Mouse (Mus musculus): ENCODE measurements around the gene Hist1h2an. TPM values are rescaled to one million over a fixed set of nuclear protein-coding genes. Genes with fewer than 3 reads are reported as not detected.
A peak's percentile ranks its signal among the peaks of the same experiment; 100 is the strongest.
"Not testable (repeated sequence)": the region's sequence is repeated elsewhere in the genome, so short reads cannot be mapped to it uniquely, and the experiment has no call there.

Gene Hist1h2an
- total RNA-seq (2022) = 1 to 10 TPM in 1 of 4 experiments, not detected in 3; 3.2 TPM

DNA sequence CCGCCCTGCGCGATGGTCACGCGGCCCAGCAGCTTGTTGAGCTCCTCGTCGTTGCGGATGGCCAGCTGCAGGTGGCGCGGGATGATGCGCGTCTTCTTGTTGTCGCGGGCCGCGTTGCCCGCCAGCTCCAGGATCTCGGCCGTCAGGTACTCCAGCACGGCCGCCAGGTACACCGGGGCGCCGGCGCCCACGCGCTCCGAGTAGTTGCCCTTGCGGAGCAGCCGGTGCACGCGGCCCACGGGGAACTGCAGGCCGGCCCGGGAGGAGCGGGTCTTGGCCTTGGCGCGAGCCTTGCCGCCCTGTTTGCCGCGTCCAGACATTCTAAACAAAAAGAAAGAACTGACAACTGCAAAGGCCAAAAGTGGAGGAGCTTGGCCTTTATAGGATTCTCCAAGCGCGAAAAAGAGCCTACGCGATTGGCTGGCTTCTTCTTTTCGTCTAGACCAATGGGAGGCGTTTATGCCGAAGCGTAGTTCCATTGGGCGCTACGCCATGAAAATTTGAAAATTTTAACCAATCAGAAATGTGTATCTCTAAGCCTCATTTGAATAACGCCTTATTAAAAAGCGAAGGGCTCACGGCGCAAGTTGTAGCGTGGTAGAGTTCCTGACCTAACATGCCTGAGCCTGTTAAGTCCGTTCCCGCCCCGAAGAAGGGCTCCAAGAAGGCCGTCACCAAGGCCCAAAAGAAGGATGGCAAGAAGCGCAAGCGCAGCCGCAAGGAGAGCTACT lies at the start of gene Hist1h2an, which contains the start of gene Hist1h2bp:
TSS of gene Hist1h2an (minus strand) at position 320 of the 731 bp plus-strand sequence.
TSS of gene Hist1h2bp (plus strand) at position 563 of the 731 bp plus-strand sequence.
- peak; percentile 88 to 93 for DNase-seq (ENCODE audit: low spot score in 2 of 2)

DNA sequence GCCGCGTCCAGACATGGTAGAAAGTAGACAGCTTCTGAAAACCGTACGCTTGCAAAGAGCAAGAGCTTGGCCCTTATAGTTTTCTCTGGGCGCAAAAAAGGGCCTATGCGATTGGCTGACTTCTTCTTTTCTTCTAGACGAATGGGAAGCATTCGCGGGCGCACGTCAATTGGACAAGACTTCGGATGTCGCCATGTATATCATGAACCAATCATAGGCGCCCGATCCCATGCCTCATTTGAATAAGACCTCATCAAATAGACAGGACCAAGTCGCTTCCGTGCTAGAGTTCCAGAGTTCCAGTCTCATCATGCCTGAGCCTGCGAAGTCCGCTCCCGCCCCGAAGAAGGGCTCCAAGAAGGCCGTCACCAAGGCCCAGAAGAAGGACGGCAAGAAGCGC lies 46.4 kb upstream of the Hist1h2an start, which contains the start of the genes Hist1h2ap and Hist1h2br:
TSS of gene Hist1h2ap (minus strand) at position 47 of the 400 bp plus-strand sequence.
TSS of gene Hist1h2br (plus strand) at position 283 of the 400 bp plus-strand sequence.
- DNase-seq (ENCODE audit: low spot score in 2 of 2) = not testable (repeated sequence)

- peak; percentile 27 to 38 for DNase-seq (ENCODE audit: low spot score in 2 of 2)
These were observed 44.7 kb upstream of the Hist1h2an start, which contains the start of gene Hist1h4n for GRCm38 (mm10) chr13:21831418-21832394. Hist1h4n (minus strand) TSS chr13:21832196.

DNA sequence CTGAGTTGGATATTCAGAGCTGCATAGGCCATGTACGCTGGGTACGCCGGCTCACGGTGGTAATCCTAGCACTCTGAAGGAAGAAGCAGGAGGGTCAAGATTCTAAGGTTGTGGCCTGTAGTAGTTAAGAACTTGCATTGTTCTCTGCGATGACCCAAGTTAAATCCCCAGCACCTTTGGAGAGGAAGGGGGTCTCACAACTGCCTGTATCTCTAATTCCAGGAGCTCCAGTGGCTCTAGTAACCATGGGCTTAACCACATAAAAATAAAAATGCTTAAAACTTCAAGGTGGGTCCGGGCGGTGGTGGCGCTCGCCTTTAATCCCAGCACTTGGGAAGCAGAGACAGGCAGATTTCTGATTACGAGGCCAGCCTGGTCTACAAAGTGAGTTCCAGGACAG lies 43.3 kb upstream of the Hist1h2an start:
- DNase-seq (ENCODE audit: low spot score in 2 of 2) = no peak

DNA sequence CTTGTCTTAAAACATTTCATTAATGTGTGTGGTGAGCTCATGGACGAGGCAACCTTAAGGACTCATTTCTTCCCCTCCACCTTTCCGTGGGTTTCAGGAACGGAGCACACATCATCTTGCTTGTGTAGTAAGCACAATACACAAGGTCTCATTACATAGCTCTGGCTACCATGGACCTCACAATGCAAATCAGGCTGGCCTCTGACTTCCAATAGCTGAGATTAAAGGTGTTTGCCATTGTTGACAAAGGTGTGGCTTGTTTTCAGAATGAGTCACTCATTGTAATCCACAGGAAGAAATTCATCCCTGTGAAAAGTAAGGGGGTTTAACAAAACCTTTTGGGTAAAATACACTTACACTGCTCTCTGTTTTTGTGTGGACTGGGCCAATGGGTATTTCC lies 41.5 kb upstream of the Hist1h2an start:
- DNase-seq (ENCODE audit: low spot score in 2 of 2) = no peak

DNA sequence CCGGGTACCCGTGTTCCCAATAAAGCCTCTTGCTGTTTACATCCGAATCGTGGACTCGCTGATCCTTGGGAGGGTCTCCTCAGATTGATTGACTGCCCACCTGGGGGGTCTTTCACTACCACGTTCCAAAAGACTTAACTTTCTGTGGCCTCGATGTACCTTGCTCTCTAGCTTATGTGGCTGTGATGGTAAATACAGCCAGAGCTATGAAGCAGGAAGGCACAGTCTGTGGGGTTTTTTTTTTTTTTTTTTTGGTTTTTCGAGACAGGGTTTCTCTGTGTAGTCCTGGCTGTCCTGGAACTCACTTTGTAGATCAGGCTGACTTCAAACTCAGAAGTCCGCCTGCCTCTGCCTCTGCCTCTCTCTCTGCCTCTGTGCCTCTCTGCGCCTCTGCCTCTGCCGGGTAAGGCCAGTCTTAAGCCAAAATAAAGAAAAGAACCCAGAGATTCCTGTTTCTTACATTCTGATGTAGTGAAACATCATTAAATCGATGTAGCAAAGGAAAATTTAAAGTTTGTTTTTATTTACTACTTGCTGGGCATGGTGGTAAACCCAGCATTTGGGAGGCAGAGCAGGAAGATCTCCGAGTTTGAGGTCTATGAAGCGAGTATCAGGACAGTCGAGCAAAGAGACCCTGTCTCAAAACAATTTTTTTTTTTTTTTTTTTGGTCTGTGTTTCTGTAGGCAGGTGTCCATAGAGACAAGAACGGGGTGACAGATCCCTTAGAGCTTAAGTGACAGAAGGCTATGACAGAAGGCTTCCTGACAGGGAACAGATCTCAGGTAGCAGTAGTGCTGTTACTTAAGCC lies 33.3 kb upstream of the Hist1h2an start:
- not testable (repeated sequence) for DNase-seq (ENCODE audit: low spot score in 2 of 2)

- DNase-seq (ENCODE audit: low spot score in 2 of 2) = not testable (repeated sequence)
These were observed 25.1 kb upstream of the Hist1h2an start for GRCm38 (mm10) chr13:21812092-21812491.

DNA sequence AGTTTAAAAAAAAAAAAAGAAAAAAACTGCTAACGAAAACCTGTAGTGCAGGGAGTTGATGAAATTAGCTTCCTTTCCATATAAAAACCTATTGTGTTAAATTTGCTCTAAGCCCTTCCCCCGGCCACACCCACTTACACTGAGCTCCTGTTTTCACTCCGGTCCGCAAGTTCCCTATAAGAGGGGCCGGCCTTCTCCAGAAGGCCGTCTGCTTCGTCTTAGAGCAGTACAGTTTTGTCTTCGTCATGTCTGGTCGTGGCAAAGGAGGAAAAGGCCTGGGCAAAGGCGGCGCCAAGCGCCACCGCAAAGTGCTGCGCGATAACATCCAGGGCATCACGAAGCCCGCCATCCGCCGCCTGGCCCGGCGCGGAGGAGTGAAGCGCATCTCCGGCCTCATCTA lies 24.5 kb upstream of the Hist1h2an start, which contains the start of gene Hist1h4m:
TSS of gene Hist1h4m (plus strand) at position 208 of the 400 bp plus-strand sequence.
- DNase-seq (ENCODE audit: low spot score in 2 of 2) = peak; percentile 33 to 50

- DNase-seq (ENCODE audit: low spot score in 2 of 2) = not testable (repeated sequence)
These were observed 24.1 kb upstream of the Hist1h2an start for GRCm38 (mm10) chr13:21811074-21811473.

DNA sequence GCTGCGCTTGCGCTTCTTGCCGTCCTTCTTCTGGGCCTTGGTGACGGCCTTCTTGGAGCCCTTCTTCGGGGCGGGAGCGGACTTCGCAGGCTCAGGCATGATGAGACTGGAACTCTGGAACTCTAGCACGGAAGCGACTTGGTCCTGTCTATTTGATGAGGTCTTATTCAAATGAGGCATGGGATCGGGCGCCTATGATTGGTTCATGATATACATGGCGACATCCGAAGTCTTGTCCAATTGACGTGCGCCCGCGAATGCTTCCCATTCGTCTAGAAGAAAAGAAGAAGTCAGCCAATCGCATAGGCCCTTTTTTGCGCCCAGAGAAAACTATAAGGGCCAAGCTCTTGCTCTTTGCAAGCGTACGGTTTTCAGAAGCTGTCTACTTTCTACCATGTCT lies 23.1 kb upstream of the Hist1h2an start, which contains the start of the genes Hist1h2bq and Hist1h2ao:
TSS of gene Hist1h2bq (minus strand) at position 125 of the 400 bp plus-strand sequence.
TSS of gene Hist1h2ao (plus strand) at position 393 of the 400 bp plus-strand sequence.
- DNase-seq (ENCODE audit: low spot score in 2 of 2) = not testable (repeated sequence)

DNA sequence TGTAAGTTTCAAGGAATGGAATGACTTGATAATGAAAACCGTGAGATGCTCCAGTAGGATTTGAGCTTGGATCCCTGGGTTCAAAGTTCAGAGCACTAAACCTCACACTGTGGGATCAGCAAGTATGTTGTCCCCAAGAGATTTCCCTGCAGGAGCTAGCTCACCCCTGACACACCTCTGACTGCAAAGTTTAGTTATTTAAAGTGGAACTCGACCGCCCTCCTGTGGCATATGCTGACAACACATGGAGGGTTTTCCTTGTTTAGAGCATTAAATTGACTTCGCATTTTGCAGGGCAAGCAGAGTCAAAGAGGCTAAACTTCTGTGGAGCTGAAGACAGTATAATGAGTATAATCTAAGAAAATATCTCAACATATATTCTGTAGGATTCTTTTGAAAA lies 16.0 kb upstream of the Hist1h2an start:
- not testable (repeated sequence) for DNase-seq (ENCODE audit: low spot score in 2 of 2)

- DNase-seq (ENCODE audit: low spot score in 2 of 2) = not testable (repeated sequence)
These were observed 10.1 kb upstream of the Hist1h2an start for GRCm38 (mm10) chr13:21797163-21797562.

GRCm38 (mm10) chr13:21795584-21795983 lies 8.6 kb upstream of the Hist1h2an start:
- DNase-seq (ENCODE audit: low spot score in 2 of 2) = no peak

DNA sequence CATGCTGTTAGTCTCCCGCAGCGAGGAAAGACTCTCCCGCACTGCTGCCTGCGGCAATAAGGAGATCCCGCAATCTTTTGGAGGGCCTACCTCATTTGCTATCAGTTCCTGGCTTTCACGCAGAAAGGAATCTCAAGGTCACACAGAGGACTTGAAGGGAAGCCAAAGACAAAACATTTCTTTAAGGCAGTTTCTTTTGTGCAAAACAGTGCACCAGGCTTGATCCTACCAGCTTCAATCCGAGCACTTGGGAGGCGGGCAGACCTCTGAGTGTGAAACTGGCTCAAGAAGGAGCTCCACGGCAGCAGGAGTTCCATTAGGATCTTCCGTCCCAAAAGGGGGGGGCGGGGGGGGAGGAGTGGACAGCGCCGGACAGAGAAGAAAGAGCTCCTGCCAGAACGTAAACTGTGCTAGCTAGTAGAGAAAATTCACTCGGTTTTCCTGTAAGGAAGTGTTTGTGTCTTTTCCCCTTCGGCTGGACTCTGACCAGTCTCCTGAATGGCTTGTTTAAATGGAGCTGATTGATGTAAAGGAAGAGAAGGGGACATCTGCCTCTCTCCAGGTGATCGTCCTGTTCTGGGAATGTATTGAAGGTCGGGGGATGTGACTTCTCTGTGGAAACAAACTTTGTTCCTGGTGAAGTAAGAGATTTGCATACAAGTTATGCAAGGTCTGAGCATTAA lies 3.7 kb upstream of the Hist1h2an start:
- DNase-seq (ENCODE audit: low spot score in 2 of 2) = no peak

GRCm38 (mm10) chr13:21789925-21790324 lies 2.9 kb upstream of the Hist1h2an start:
- DNase-seq (ENCODE audit: low spot score in 2 of 2) = no peak

DNA sequence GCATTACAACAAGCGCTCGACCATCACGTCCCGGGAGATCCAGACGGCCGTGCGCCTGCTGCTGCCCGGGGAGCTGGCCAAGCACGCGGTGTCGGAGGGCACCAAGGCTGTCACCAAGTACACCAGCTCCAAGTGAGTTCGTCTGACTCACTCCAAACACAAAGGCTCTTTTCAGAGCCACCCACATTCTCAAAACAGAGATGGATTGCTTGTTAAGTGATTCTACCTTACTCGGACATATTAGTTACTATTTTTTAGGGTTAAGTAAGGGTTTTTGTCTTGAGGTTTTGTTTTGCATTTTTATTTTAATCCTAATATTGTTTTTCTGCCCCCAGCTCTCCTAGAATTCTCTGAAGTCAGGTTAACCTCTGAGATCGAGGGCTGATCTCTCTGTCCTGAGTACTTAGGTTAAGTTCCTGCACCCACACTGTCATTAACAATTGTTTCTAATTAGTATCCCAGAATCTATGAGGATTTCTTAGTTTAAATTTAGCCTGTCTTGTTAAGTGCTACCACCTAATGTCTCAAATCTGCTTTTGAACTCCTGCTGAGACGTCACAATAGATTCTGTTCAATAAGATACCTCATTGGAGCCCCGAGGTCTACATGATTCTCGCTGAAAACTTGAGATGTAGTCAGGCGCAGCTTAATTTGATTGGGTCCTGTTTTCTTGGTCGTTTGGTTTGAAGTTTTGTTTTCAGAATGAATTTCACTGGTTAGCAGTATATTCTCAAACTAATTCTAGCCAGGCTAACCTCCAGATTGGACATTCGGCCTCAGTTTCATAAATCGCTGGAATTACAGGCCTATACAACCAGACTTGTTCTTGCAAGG lies 959 bp upstream of the Hist1h2an start:
- no peak for DNase-seq (ENCODE audit: low spot score in 2 of 2)

DNA sequence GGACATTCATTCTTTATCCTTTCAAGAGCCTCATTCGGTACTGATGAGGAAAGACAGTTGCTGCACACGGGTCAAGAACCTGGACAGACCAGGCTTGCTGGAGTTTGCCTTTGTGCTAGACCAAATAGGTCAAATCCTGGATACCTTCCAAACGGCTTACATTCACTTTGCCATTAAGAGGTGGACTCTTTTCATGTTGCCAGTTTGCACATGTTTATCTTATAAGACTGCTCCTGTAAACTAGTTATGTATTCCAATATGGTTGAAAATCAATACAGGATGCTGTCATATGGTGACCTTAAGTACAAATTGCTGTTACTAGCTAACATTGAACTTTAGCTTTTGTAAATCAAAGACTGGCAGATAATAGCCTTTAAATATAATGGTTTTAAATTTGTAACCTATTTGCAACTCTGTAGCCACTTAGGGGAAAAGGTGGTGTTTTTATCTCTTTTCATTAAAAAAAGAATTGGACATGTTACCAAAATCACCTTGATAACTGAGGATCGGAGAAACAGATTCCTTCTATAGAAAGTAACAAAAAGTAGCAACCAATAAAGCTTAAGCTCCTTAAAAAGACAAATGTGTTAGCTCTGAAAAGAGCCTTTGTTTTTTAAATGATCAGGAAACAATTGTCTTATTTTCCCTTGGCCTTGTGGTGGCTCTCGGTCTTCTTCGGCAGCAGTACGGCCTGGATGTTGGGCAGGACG lies 674 bp downstream of the Hist1h2an start:
- DNase-seq (ENCODE audit: low spot score in 2 of 2) = no peak

GRCm38 (mm10) chr13:21784311-21784710 lies 2.7 kb downstream of the Hist1h2an start:
- no peak for DNase-seq (ENCODE audit: low spot score in 2 of 2)
